Mouse (Mus musculus) heart, adult 10 weeks (tissue): Measurements from ENCODE around the gene Hspa14. TPM values are rescaled to one million over a fixed set of nuclear protein-coding genes. Genes with fewer than 3 reads are reported as not detected.

ENCODE experiments used
- polyA plus RNA-seq: library from polyadenylated mRNA; stranded (reverse); fragments of 350-450 nt; fragmentation: Illumina TruSeq; extraction: RNeasy Lipid Tissue Mini Kit (QIAGEN cat#74804); gene quantifications from one replicate; pipeline ENCODE4 v1.2.3, GENCODE M21; 2014; ENCODE audit warnings: low read depth, low replicate concordance

Hspa14 gene
- 28.4 TPM for polyA plus RNA-seq

DNA sequence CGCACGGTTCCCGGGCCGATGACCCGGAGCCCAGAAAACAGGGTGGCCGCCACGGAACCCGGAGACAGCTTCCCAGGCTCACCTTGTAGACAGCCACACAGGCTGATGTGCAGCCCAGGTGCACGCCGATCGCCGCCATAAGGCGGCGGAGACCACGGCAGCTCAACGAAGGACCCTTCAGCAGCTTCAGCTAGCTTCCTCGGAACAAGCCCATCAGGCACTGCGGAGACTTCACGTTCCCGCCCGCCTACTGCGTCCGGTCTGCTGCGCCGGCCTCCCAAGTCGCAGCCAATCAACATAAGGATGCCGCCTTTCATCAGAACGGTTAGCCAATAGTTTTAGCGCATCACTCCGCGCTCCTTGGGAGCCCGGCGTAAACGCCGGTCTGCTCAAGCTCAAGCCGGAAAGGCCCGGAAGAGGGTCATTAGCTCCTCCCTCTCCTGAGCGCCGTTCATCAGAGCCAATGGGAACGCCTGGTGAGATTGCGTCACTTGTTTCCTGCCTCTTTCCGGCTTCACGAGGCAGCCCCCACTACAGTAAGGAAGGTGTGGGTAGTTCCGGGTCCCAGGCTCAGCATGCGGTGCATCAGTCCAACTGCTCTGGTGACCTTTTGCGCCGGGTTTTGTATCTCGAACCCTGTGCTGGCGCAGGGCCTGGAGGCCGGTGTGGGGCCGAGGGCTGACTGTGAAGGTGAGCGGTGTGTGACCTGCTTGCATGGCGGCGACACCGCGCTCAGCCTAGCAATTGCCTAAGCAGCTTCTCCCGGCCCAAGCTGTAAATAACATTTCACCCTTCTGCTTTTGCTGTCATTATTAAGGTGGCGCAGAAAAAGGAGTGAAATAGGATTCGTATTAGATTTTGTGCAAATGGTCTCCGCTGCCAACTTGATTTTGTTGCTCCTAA, at the start of gene Hspa14, which contains the start of the genes Gm45902 and Cdnf:
Gene Hspa14 (minus strand): TSS at position 263 of the 903 bp plus-strand sequence.
Gene Gm45902 (minus strand): TSS at position 239 of the 903 bp plus-strand sequence.
Gene Cdnf (plus strand): TSS at position 479 of the 903 bp plus-strand sequence.

DNA sequence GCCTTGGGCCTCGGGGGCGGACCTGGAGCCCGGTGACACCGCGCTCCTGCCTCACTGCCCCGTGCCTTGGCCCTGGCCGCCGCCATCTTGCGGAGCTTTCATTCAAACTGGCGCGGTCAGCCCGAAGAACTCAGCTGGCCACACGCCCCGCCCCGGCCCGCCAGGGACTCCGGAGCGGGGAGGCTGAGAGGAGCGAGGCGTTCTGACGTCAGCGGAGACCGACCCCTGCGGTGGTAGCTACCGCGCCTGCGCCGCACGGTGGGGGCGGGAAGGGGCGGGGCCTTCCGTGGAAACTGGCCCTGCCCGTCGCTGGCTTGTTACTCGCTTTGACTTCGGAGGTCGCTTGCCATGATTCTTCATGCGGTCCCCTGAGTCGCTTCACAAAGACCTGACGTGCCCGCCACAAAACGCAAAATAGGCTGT, 37.7 kb downstream of the Hspa14 start, which contains the start of gene Suv39h2:
Gene Suv39h2 (minus strand): TSS at position 171 of the 423 bp plus-strand sequence.

Other genes with a start within 250 kb of the Hspa14 start
- 7.6 TPM for gene Nmt2, start 228.6 kb downstream of the Hspa14 start, polyA plus RNA-seq
- 6.9 TPM for gene Rpp38, start 180.2 kb downstream of the Hspa14 start, polyA plus RNA-seq
- gene Acbd7, start 176.6 kb downstream of the Hspa14 start, polyA plus RNA-seq: 1.2 TPM
- gene Olah, start 115.6 kb downstream of the Hspa14 start, polyA plus RNA-seq: not detected
- gene Meig1, start 90.2 kb downstream of the Hspa14 start, polyA plus RNA-seq: 3.0 TPM
- 3.7 TPM for gene Dclre1c, start 88.7 kb downstream of the Hspa14 start, polyA plus RNA-seq
- 1.5 TPM for gene Suv39h2, start 37.8 kb downstream of the Hspa14 start, polyA plus RNA-seq
- 0.99 TPM for gene Gm45902, start within 50 bp of the Hspa14 start, polyA plus RNA-seq
- 25.5 TPM for gene Cdnf, start 216 bp upstream of the Hspa14 start, polyA plus RNA-seq
- gene Fam107b, start 57.7 kb upstream of the Hspa14 start, polyA plus RNA-seq: 4.8 TPM